In the genomic region with DNA sequence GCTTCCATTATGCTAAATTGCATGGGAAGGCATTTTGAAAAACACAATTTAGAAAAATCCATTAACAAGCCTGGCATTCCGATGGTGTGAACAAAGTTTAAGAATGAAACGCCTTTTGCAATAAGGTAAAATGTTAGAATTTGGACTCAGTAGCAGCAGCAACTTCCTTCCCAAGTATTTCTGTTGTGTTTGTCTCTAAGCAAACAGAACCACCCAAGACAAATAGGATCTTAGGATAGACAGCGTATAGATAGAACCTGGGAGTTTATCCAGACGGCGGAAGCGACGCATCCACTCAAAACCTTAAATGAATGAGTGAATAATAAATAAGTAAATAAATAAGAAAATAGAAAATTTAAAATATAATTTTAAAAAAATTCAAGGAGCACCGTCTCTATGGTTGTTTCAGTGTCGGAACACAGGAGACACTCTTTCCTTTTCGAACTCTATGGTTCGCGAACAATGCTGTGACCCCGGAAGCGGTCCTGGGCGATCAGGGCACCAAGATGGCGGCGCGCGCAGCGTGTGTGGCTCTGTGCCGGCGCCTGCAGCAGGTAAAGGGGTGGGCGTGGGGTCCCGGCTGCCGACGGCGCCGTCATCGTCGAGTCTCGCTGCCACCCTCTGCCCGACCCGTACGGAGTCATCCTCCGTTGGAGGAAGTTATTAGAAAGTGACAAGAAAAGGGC, we compare ENCODE assay signal across 7 mouse cellular contexts. TPM values are rescaled to one million over a fixed set of nuclear protein-coding genes. Genes with fewer than 3 reads are reported as not detected.
DNase-seq lines count a peak whose midpoint lies in the region; ATAC-seq and TF ChIP-seq lines count a peak whose summit lies in the region.

A gene (plus strand): TSS at position 487 of the 686 bp plus-strand sequence.

- TF ChIP-seq CTCF in intestine, postnatal 0 days (IDR thresholded peaks at IDR 0.05; ENCODE audit: low read depth) = no peak
- no peak for TF ChIP-seq CTCF in small intestine, adult 2 months (IDR thresholded peaks at IDR 0.05; ENCODE audit: extremely low read depth, insufficient read length, insufficient replicate concordance, low read depth, low read length)

- peak within 1 kb of the TSS; percentile 87 for H3K4me2 ChIP-seq in intestine, postnatal 0 days (replicated peaks; ENCODE audit: low read depth)
- H3K4me2 ChIP-seq in midbrain, embryonic 12.5 days (replicated peaks) = peak within 1 kb of the TSS; percentile 74

- peak within 1 kb of the TSS; percentile 70 for H3K9ac ChIP-seq in intestine, postnatal 0 days (ENCODE audit: low read depth, low read length)
- peak within 1 kb of the TSS; percentile 63 for H3K9ac ChIP-seq in midbrain, embryonic 12.5 days (replicated peaks)

- ATAC-seq in intestine, postnatal 0 days = peak; percentile 82
- ATAC-seq in midbrain, embryonic 12.5 days (ENCODE audit: low FRiP score, low read depth) = peak; percentile 89

- peaks cover 27% of the 10 kb centered on the region for H3K27me3 ChIP-seq in embryonic facial prominence, embryonic 10.5 days (replicated peaks; ENCODE audit: low read depth, poor library complexity, severe bottlenecking)
- no peaks in the 10 kb centered on the region for H3K27me3 ChIP-seq in intestine, postnatal 0 days (replicated peaks; ENCODE audit: control insufficient read depth, insufficient read depth, low read length)
- H3K27me3 ChIP-seq in midbrain, embryonic 12.5 days = peaks cover 30% of the 10 kb centered on the region
- no peaks in the 10 kb centered on the region for H3K27me3 ChIP-seq in small intestine, adult 2 months (ENCODE audit: control insufficient read depth, insufficient read depth, low read length)

- peak; percentile 91 for DNase-seq in adrenal gland, postnatal 10 days
- DNase-seq in embryonic facial prominence, embryonic 10.5 days (ENCODE audit: low spot score) = peak; percentile 92
- DNase-seq in gonadal fat pad, adult 2 months (ENCODE audit: low read depth) = peak; percentile 31
- peak; percentile 90 for DNase-seq in left cerebral cortex, postnatal 4 days

- WGBS in embryonic facial prominence, embryonic 10.5 days = 4% methylated on average over 35 of the region's 35 CpGs
- WGBS in intestine, postnatal 0 days = 4% methylated on average over 35 of the region's 35 CpGs
- 3% methylated on average over 35 of the region's 35 CpGs for WGBS in midbrain, embryonic 12.5 days
- WGBS in small intestine, adult 2 months = 2% methylated on average over 35 of the region's 35 CpGs

- TF ChIP-seq POLR2A in small intestine, adult 2 months (IDR thresholded peaks at IDR 0.05; ENCODE audit: low read depth, low read length) = no peak

- H3K36me3 ChIP-seq in embryonic facial prominence, embryonic 10.5 days (replicated peaks) = peaks cover 16% of the 10 kb centered on the region
- H3K36me3 ChIP-seq in intestine, postnatal 0 days (ENCODE audit: control insufficient read depth, insufficient read depth) = peaks cover 12% of the 10 kb centered on the region
- H3K36me3 ChIP-seq in midbrain, embryonic 12.5 days = peaks cover 12% of the 10 kb centered on the region; the same call in 1 of the 2 replicates
- peaks cover 6% of the 10 kb centered on the region; the same call in 1 of the 2 replicates for H3K36me3 ChIP-seq in small intestine, adult 2 months (ENCODE audit: control insufficient read depth, insufficient read depth, low read length)

- peaks cover 15% of the 10 kb centered on the region for H3K4me1 ChIP-seq in embryonic facial prominence, embryonic 10.5 days
- H3K4me1 ChIP-seq in intestine, postnatal 0 days (replicated peaks; ENCODE audit: control insufficient read depth, insufficient read depth, low read length) = no peaks in the 10 kb centered on the region
- H3K4me1 ChIP-seq in midbrain, embryonic 12.5 days = peaks cover 3% of the 10 kb centered on the region
- peaks cover 2% of the 10 kb centered on the region; the same call in 1 of the 2 replicates for H3K4me1 ChIP-seq in small intestine, adult 2 months (ENCODE audit: control insufficient read depth, insufficient read depth, insufficient read length, low read length)

- H3K27ac ChIP-seq in embryonic facial prominence, embryonic 10.5 days (replicated peaks) = peak within 1 kb of the TSS; percentile 85
- H3K27ac ChIP-seq in intestine, postnatal 0 days (ENCODE audit: low read depth, low read length) = 0 out of 2 replicates have a peak within 1 kb of the TSS, but pooled peaks have one; percentile 7
- peak within 1 kb of the TSS; percentile 58 for H3K27ac ChIP-seq in midbrain, embryonic 12.5 days (replicated peaks)
- no peak within 1 kb of the TSS for H3K27ac ChIP-seq in small intestine, adult 2 months (ENCODE audit: insufficient read depth, low read depth, low read length)

- H3K4me3 ChIP-seq in embryonic facial prominence, embryonic 10.5 days = peak within 1 kb of the TSS; percentile 79
- peak within 1 kb of the TSS; percentile 84 for H3K4me3 ChIP-seq in intestine, postnatal 0 days (ENCODE audit: low read depth, low read length)
- H3K4me3 ChIP-seq in midbrain, embryonic 12.5 days = peak within 1 kb of the TSS; percentile 52
- H3K4me3 ChIP-seq in small intestine, adult 2 months (ENCODE audit: low read depth, low read length) = peak within 1 kb of the TSS; percentile 78

- no peaks in the 10 kb centered on the region for H3K9me3 ChIP-seq in embryonic facial prominence, embryonic 10.5 days
- H3K9me3 ChIP-seq in intestine, postnatal 0 days (ENCODE audit: control insufficient read depth) = no peaks in the 10 kb centered on the region
- H3K9me3 ChIP-seq in midbrain, embryonic 12.5 days = no peaks in the 10 kb centered on the region

- intact Hi-C loops in left cerebral cortex, postnatal 4 days (cut with DNase I) = no loop called here

RNA-seq across cellular contexts. Expression of the gene that starts here (rescaled TPM):
- 10 to 100 TPM; 50.8 to 52.0 TPM for total RNA-seq in adrenal gland, postnatal 10 days (2021)
- 90.0 and 96.0 TPM in 2 replicates for polyA plus RNA-seq in embryonic facial prominence, embryonic 10.5 days (2016; fragmentation: Nextera tagmentation; extraction: Ambion mirVana)
- polyA plus RNA-seq in gonadal fat pad, adult 2 months (2012; rRNA removed) = 28.8 and 28.9 TPM in 2 replicates
- polyA plus RNA-seq in intestine, postnatal 0 days (2015; fragmentation: Nextera tagmentation; extraction: Ambion mirVana) = 46.8 and 49.6 TPM in 2 replicates
- total RNA-seq in left cerebral cortex, postnatal 4 days (2021) = 10 to 100 TPM; 32.8 to 37.8 TPM
- 72.7 and 73.4 TPM in 2 replicates for polyA plus RNA-seq in midbrain, embryonic 12.5 days (2016; fragmentation: Nextera tagmentation; extraction: Ambion mirVana)
- polyA plus RNA-seq in small intestine, adult 2 months (2012; rRNA removed) = 11.3 and 13.5 TPM in 2 replicates

Comparison
In these comparisons a context has a peak if more than half of its experiments do, and no peak if none do; other contexts are left out.
1. DNase-seq: peak in every context shown above with its lines; median percentile 92 in embryonic facial prominence, embryonic 10.5 days; 91 in adrenal gland, postnatal 10 days; 90 in left cerebral cortex, postnatal 4 days; 31 in gonadal fat pad, adult 2 months.